Mouse (Mus musculus) heart, postnatal 0 days (tissue): ENCODE results near the gene Gnb2.
A peak's percentile ranks its signal among the peaks of the same experiment; 100 is the strongest.

ENCODE experiments used
- CTCF ChIP-seq: IDR thresholded peaks from 2 replicates; pipeline ENCODE4 v1.5.1; 2016; ENCODE audit warnings: antibody characterized with exemption, control low read depth, low read depth
- EP300 ChIP-seq: IDR thresholded peaks from 2 replicates; pipeline ENCODE4 v1.6.1; 2016; ENCODE audit warnings: antibody characterized with exemption, low read depth

- no peak for TF ChIP-seq CTCF
- TF ChIP-seq EP300: 0 out of 2 replicates have a peak, but pooled peaks have one; percentile 21
Measured at GRCm38 (mm10) chr5:137526192-137526936, 6.9 kb downstream of the Gnb2 start.
